Mouse (Mus musculus) adrenal gland, adult 2 months (tissue): ENCODE data around the gene Lgsn. TPM values are rescaled to one million over a fixed set of nuclear protein-coding genes. Genes with fewer than 3 reads are reported as not detected.
A peak's percentile ranks its signal among the peaks of the same experiment; 100 is the strongest.

Experiments
- DNase-seq: peaks from one replicate; pipeline ENCODE4 v3.0.0; 2021
- long read RNA-seq: library from polyadenylated mRNA; stranded (forward); transcript quantifications from one replicate; pipeline ENCODE4 v2.0.0, GENCODE M21; 2021
- polyA plus RNA-seq: library from polyadenylated mRNA; depleted of rRNA; stranded (reverse); fragments of >200 nt; gene quantifications from 2 replicates; pipeline ENCODE4 v1.2.3, GENCODE M21; 2012; rRNA removed
- total RNA-seq, 2 experiments: library from RNA; stranded (reverse); gene quantifications; 2 replicates each; pipeline ENCODE4 v1.2.3; 2021

Lgsn gene
- total RNA-seq (not detected), polyA plus RNA-seq (not detected in 2 replicates)
- long read RNA-seq = 0 reads

DNA sequence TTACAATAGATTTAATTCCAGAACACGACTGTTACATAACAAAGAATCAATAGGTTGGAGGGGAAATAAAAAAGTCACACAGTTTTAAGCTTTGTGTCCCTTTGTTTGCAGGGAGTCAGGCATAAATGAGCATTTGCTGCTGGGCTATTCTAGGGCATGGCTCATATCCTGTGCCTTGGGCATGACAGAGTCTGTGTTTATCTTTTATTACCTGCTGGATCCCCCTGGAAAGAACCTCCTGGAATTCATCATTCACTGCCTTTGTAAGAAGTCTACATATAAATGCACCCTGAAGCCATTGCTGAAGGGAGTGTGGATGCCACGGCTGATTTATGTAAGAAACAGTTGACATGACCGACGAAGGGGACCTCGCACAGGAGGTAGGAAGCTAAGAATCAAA lies at the start of gene Lgsn:
Gene Lgsn (plus strand): TSS at position 301 of the 400 bp plus-strand sequence.
- DNase-seq = no peak

- no peak for DNase-seq
Measured at GRCm38 (mm10) chr1:31138387-31138786, 37.8 kb upstream of the Lgsn start.

DNA sequence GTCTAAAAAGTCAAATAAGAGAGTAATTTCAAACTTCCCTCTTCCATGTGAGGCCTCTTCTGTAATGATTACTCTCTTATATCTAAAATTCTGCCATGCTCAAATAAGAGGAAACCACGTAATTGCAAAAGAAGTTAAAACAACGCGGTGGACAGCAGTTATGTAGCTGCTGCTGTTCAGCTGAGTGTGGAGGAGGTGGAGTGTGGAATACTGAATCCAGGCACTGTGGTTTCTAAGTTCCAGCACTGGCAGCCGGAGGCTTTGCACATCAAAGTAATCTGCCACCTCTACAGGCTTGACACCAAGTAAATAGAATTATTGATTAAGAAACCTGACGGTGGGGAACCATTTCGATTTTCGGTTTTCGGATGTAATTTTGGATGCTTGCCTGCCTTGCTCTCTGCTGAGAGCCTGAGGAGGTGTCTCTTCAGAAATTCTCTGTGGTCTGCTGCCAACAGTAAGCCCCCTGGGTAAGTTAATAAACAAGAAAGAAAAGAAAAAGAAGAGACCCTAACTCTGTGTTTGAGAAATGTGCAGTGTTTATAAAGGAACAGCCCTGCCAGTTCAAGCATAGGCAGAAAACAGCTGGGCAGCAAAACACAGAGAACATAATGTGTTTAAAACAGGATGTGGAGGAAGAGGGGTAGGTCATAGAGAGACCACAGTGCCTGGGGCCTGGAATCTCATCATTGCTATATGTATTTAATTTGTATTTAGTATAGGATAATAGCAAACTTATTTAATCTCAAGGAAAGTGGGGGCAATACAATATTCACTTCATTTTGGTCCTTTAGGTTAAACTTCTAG lies 33.7 kb upstream of the Lgsn start:
- DNase-seq = no peak

DNA sequence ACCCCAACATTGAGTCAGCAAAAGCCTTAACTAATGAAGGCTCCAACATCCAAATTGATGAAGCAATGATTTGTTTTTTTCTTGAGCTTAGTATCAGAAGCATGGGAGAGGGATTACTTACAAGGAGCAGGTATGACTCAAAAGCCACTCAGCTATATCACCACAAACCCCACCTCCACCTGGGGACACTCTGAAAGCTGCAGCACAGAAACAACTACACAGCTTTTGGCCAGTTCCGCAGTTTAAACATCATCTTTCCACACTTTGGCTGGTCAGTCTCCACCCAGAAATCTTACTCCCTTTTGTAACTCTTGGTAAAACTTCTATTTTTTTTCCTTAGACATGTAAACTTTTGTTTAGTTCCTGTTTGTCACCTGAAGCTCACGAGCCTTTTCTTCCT lies 32.6 kb upstream of the Lgsn start:
- no peak for DNase-seq

DNA sequence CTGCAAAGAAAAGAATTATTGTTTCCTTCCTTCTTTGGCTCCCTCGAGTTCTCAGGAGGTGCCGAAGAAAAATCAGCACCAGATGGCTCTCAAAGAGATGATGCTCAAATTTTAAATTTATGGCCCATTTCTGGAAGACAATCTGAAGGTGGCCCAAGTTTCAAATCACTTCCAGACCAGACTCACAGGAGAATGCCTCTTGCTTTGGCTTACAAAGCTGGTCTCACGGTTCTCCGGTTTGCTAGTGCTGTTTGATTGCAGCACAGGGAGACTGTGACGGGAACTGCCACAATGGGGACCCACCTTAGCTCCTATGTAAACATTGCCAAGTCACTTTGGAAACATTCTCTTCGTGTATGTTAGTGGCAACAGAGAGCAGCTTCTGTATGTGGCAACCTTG lies 26.5 kb upstream of the Lgsn start:
- no peak for DNase-seq

- no peak for DNase-seq
Measured at GRCm38 (mm10) chr1:31150546-31150945, 25.7 kb upstream of the Lgsn start.

DNA sequence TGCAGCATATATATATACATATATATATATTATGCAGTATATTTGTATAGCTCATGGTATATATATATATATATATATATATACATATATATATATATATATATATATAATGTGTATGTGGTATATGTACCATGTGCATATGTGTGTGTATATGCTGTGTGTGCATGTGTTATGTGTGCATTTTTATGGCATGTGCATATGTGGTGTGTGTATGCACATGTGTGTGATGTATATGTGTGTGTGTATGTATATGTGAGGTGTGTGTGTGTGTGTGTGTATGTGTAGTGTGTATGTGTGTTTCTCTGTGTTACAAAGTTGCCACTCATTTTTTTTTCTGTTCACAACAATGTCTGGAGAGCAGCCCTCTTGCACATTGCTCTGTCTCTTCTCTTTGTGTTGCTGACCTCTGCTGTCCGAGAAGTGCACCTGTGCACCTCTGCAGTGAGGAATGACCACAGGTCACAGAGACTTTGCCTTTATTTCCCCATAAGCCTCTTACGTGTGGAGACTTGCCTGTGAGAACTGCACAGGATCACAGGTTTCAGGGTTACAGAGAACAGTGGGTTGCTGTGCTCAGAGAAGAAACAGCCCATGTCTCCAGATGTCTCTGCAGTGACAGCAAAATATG lies 23.3 kb upstream of the Lgsn start:
- DNase-seq = peak; percentile 12

DNA sequence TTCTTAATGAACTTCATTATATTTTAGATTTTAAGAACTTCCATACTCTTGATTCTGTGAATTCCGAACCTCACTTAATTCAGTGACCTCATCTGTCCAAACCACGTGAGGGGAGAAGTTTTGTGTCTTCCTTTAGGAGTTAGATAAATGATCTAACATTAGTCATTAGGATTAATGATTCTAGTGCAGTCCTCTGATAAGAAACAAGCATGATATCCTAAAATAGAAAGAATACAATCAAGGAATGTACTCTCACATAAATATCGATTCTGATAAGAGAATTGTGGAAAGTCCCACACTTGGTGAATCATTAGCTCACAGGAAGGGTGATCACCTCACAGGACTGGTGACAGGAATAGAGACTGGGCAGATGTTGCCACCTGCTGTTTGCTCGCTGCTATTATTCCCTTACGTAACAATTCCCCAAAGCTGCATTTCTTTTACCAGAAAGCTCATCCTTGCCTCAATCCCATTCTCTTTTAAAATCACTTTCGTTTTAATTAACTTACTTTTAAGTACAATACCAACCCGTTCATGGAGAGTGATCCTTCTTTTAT lies 22.3 kb upstream of the Lgsn start:
- peak; percentile 65 for DNase-seq

DNA sequence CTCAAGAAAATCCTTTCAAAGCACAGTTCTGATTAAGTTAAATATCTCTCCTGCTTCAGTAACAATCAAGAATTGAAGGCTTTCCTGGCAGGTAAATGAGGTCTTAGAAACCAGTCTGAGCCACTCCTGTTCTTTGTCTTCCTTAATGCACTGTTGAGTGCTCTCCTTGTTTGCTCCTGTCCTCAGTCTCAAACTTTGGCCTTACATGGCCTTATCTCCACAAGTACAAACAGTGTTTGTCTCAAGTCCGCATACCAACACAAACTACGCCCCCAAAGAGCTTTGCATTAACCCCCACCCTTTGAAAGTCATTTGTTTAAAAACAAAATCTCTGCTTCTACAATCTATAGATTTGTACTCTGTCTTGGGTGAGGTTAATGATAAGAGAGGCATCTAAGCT lies 20.0 kb upstream of the Lgsn start:
- no peak for DNase-seq

- peak; percentile 46 for DNase-seq
Measured at GRCm38 (mm10) chr1:31156884-31157283, 19.3 kb upstream of the Lgsn start.

DNA sequence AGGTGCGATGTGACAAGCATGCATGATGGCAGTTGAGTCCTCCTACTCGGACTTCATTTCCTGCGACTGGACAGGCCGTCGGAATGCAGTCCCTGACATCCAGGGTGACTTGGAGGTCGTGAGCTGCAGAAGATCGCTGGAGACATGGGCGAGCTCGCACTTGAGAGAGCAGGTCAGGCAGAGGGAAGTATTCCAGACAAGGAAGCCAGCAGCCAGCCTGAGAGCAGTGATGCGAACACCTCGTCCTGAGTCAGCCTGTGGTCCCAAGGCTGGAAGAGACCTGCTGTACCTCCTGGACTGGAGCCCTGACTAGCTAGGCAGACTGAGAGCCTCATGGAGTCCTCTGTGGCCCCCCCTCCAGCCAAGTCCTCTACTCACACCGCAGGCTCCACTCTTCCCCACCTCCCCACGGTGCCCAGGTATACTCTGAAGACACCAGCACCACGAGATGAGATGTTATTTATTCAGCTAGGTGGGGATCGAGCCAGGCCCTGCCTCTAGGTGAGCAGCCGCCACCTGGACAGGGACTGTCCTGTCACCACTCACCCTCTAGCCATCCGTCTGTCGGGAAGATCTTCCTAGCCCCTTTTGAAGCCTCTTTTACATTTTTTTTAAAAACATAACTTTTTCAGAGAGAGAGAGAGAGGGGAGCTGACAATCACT lies 11.5 kb upstream of the Lgsn start:
- DNase-seq = no peak

DNA sequence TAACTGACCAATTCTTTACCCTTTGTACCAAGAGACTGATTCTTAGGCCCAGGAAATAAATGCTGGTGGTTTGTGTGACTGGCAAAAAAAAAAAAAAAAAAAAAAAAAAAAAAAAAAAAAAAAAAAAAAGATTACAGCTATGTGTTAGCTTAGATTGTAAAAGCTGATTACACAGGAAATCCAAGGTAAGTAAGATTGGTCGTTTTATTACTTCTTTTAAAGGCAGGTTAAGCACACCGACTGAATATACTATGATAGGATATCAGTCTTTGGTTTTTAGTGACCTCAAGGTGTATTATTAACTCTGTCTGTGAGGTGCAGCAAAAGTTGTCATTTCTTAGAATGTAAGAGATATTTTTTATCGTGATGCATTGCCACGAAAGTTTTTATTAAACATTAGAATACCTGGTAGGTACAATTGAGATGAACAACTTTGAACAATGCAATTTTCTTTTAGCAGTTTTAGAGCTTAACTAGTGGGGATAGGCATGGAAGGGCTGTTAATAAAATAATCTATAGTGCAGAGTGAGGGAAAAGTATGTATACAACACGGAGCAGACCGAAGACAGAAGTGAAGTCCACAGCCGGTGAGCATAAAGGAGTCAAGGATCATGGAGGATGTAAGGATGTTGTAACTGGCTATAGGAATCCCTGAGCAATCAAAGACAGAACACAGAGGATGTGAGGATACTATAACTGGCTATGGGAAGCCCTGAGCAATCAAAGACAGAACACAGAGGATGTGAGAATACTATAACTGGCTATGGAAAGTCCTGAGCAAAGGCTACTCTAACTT lies 10.7 kb upstream of the Lgsn start:
- DNase-seq = no peak

- no peak for DNase-seq
Measured at GRCm38 (mm10) chr1:31175401-31175800, 800 bp upstream of the Lgsn start.

DNA sequence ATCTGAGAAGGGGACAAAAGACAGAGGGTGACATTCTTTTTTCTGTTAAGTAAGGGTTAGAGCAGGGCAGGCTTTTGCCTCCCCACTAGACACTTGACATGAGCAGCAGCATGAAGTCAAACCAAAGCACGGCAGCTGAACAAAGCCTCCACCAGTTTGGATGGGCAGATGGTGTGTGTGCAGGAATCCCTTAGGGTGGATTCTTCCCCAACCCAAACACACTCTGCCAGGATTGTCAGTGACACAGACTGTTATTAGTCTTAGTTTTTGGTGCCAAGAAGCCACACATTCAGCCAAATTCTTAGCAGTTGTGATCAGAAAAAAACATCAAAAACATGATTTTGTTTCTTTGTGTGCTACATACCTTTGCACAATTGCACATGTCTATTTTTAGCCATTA lies 2.1 kb downstream of the Lgsn start:
- DNase-seq = no peak

GRCm38 (mm10) chr1:31190237-31190866 lies 14.2 kb downstream of the Lgsn start:
- no peak for DNase-seq

DNA sequence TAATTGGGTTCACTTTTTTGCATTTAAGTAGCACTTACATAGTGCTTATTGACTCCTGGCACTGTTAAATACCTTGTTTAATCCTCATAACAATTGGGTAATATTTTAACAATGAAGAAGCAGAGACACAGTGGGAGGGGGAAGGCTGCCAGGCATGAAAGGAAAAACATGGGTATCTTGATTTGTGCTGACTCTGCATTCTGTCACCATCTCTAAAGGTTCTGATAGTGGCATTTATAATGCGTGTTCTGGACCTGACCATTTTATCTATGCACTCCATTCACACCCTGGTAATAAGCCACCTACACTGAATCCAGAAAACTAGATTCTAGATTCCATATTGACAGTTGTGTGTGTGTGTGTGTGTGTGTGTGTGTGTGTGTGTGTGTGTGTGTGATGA lies 19.4 kb downstream of the Lgsn start:
- no peak for DNase-seq

DNA sequence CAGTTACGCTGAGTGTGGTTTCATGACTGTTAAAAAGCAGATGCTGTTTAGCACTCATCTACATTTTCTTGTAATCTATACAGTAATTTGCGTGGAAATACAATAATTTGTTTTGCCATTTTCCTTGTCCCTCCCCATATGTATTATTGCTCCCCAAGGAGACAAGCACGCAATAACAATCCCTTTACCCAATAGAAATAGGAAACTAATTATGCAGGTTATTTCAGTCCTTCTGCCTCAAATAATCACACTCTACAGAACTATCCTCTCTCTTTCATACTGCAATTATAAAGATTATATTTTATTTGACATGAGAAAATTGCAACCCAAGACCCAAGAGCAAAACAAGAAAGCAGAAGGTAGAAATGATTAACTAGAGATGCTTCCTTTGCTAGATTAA lies 20.8 kb downstream of the Lgsn start:
- DNase-seq = no peak

- no peak for DNase-seq
Measured at GRCm38 (mm10) chr1:31203771-31204170, 27.6 kb downstream of the Lgsn start.

- no peak for DNase-seq
Measured at GRCm38 (mm10) chr1:31205346-31205745, 29.1 kb downstream of the Lgsn start.

DNA sequence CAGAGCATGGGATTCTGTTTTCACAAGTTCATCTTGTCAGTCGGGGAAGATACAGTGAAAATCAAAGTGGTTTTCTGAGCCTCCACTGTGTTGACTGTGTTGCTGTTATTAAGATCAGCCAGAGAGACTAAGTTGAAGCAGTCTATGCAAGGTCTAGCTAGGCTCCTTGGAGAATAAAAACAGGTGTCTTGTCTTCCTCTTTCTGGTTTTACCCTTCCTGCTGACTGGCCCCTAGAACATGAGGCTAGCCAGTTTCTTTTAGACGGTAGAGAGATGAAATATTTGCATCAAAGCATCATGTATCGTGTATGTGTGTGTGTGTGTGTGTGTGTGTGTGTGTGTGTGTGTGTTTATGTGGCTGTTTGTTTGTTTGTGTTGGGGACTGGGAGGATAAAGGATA lies 29.6 kb downstream of the Lgsn start:
- DNase-seq = no peak

GRCm38 (mm10) chr1:31210144-31210543 lies 33.9 kb downstream of the Lgsn start:
- DNase-seq = peak; percentile 20

- no peak for DNase-seq
Measured at GRCm38 (mm10) chr1:31214831-31215230, 38.6 kb downstream of the Lgsn start.
